Mouse (Mus musculus) embryonic facial prominence, embryonic 14.5 days (tissue): ENCODE measurements around the gene Atf7. TPM values are rescaled to one million over a fixed set of nuclear protein-coding genes. Genes with fewer than 3 reads are reported as not detected.

ENCODE experiments used
- ATAC-seq: fragments of 200-750 bp; cut with Nextera tagmentation; 2 replicates; pipeline ENCODE4 v1.8.0; 2017; ENCODE audit warnings: low read depth, moderate number of reproducible peaks, moderate TSS enrichment
- DNase-seq: peaks from one replicate; pipeline ENCODE4 v3.0.0-alpha.2; 2015; ENCODE audit warnings: low spot score
- H3K27ac ChIP-seq: fragments of 300-500 bp; sonication (generic); replicated peaks from 2 replicates; pipeline ENCODE4 v1.5.1; 2014; ENCODE audit warnings: low read depth, mild to moderate bottlenecking, low read length, moderate library complexity
- H3K27me3 ChIP-seq: fragments of 300-500 bp; sonication (generic); replicated peaks from 2 replicates; pipeline ENCODE4 v1.6.1; 2014; ENCODE audit warnings: low read length; ENCODE audit not compliant: control insufficient read depth, insufficient read depth
- H3K36me3 ChIP-seq: fragments of 300-500 bp; sonication (generic); 2 replicates; pipeline ENCODE4 v1.6.1; 2014; ENCODE audit warnings: low read length, mixed read lengths; ENCODE audit not compliant: control insufficient read depth, insufficient read depth
- H3K4me1 ChIP-seq: fragments of 300-500 bp; sonication (generic); 2 replicates; pipeline ENCODE4 v1.6.1; 2014; ENCODE audit warnings: antibody characterized with exemption, low read length; ENCODE audit not compliant: control insufficient read depth, insufficient read depth
- H3K4me2 ChIP-seq: fragments of 300-500 bp; sonication (generic); 2 replicates; pipeline ENCODE4 v1.6.1; 2014; ENCODE audit warnings: low read depth, mild to moderate bottlenecking, low read length, moderate library complexity, mixed read lengths
- H3K4me3 ChIP-seq: fragments of 300-500 bp; sonication (generic); 2 replicates; pipeline ENCODE4 v1.5.1; 2014; ENCODE audit warnings: low read depth, mild to moderate bottlenecking, low read length
- H3K9ac ChIP-seq: fragments of 300-500 bp; sonication (generic); 2 replicates; pipeline ENCODE4 v1.6.1; 2014; ENCODE audit warnings: low read depth, mild to moderate bottlenecking, low read length, moderate library complexity, mixed read lengths
- H3K9me3 ChIP-seq: fragments of 300-500 bp; sonication (generic); 2 replicates; pipeline ENCODE4 v1.6.1; 2016; ENCODE audit warnings: low read length; ENCODE audit not compliant: control insufficient read depth
- WGBS: fragments of 180-500 bp; shearing (Covaris S2); extraction: QIAGEN DNeasy Blood & Tissue Kit; methylation state at CpG from one replicate; pipeline ENCODE4 v1.1.7; 2014; 5-methylcytosine and 5-hydroxymethylcytosine counted together
- polyA plus RNA-seq: library from polyadenylated mRNA; unstranded; fragments of >200 nt; fragmentation: Nextera tagmentation; extraction: Ambion mirVana; gene quantifications from 2 replicates; pipeline ENCODE4 v1.2.1, GENCODE M21; 2014

Atf7 gene
- polyA plus RNA-seq, 1 experiment from 2014 or later, result 43.8 TPM

DNA sequence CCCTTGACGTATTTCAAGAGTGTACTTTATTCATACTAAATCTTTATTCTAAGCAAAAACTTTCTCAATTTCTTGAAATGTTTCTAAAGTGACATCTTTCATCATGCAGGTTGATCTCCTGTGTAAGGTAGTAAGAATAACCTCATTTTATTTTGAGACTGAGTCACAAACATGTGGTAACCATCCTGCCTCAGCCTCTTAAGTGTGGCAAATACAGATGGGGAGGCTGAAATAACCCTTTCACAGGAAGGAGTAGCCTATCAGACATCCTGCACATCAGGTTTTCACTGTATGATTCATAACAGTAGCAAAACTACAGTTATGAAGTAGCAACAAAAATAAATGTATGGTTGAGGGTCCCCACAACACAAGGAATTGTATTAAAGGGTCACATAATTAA lies 69.7 kb downstream of the Atf7 start:
- H3K9ac ChIP-seq, result no peak overlapping the region
- H3K4me1 ChIP-seq, result no peaks in the 10 kb centered on the region
- no peaks in the 10 kb centered on the region for H3K9me3 ChIP-seq
- H3K27me3 ChIP-seq, result no peaks in the 10 kb centered on the region
- no peak for DNase-seq
- no peak overlapping the region for H3K4me3 ChIP-seq
- 98% methylated on average over 1 of the region's 1 CpGs for WGBS
- H3K4me2 ChIP-seq, result no peak overlapping the region
- ATAC-seq, result no peak
- H3K27ac ChIP-seq, result no peak overlapping the region
- H3K36me3 ChIP-seq, result peaks cover 72% of the 10 kb centered on the region

DNA sequence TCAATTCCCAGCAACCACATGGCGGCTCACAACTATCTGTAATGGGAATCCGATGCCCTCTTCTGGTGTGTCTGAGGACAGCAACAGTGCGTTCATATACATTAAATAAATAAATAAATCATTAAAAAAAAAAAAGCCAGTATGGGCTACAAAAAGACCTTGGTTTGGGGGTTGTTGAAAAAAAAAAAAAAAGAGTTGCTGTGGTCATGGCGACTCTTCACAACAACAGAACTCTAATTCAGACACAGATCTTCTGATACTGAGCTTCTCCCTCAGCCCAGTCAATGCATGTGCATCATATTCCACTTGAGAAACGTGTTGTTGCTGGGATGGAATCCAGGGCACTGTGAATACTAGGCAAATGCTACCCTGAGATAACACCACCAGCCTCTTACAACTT lies 72.7 kb downstream of the Atf7 start:
- ATAC-seq, result no peak
- WGBS, result 95% methylated on average over 5 of the region's 5 CpGs
- no peak overlapping the region for H3K9ac ChIP-seq

DNA sequence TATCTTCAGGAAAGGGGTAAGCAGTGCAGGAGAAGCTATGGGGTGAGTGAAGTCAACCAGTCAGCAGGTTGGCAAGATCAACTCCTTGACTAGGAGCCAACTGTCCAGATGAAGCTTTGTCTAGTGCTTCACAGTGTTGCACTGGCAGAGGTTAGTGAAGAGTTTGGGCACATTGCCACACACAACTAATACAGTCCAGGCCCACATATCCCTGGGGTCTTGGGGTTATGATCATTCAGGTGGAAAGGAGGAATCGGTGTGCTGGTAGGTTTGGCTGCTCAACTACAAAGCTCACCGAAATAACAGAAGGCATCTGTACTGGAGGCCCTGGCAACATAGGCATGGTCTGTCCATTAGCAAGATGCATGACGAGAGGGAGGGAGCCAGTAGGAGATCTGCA lies 77.8 kb downstream of the Atf7 start:
- DNase-seq (no peak), ATAC-seq (no peak)
- Histone ChIP-seq H3K27ac (no peak overlapping the region), H3K4me2 (no peak overlapping the region), H3K4me3 (no peak overlapping the region), H3K4me1 (no peaks in the 10 kb centered on the region), H3K27me3 (no peaks in the 10 kb centered on the region), H3K36me3 (peaks cover 74% of the 10 kb centered on the region), H3K9me3 (no peaks in the 10 kb centered on the region), H3K9ac (no peak overlapping the region)
- WGBS, result 87% methylated on average over 3 of the region's 3 CpGs

More for the DNA sequence above, 72.7 kb downstream of the Atf7 start:
- Histone ChIP-seq H3K27me3 (no peaks in the 10 kb centered on the region), H3K4me2 (no peak overlapping the region), H3K36me3 (peaks cover 75% of the 10 kb centered on the region), H3K4me1 (no peaks in the 10 kb centered on the region), H3K4me3 (no peak overlapping the region), H3K9me3 (no peaks in the 10 kb centered on the region), H3K27ac (no peak overlapping the region)
- DNase-seq, result no peak

DNA sequence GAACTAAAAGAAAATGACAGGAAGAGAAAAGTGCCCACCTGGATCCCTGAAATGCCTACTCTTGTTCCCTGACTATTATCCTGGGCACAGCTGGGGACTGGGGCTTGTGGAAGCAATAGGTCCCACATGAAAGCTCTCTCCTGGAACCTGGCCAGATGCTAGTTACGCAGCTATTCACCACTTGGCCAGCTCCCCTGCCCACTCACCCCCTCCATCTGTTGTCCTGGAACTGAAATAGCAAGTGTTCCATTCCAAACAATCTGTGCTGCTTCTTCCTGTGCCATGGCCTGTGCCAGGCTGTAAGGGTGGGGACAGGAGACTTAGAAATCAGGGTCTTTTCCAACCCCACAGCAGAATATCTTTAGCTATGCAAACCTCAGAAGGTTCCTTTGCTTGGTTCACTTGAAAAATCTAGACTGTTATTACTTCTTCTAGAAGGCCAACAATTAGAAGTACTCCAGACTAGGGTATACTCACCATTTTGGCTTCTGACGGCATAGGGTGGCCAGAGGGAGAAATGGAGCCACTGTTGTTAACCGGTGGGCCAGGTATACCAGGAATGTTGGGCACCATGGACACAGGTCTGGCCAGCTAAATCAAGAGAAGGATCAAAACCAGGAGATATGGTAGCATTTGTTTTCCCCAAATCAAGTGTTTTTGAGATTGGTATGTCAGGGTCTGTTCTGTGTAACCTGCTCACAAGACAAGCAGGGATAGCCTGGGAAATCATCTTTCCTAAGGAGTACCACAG lies 78.4 kb downstream of the Atf7 start:
- Histone ChIP-seq H3K9me3 (no peaks in the 10 kb centered on the region), H3K9ac (no peak overlapping the region), H3K4me2 (no peak overlapping the region), H3K36me3 (peaks cover 74% of the 10 kb centered on the region), H3K27me3 (no peaks in the 10 kb centered on the region), H3K4me1 (no peaks in the 10 kb centered on the region), H3K27ac (no peak overlapping the region), H3K4me3 (no peak overlapping the region)
- WGBS, result 84% methylated on average over 3 of the region's 3 CpGs
- DNase-seq (peak; percentile 77), ATAC-seq (peak; percentile 63; the same call in 1 of the 2 replicates)

DNA sequence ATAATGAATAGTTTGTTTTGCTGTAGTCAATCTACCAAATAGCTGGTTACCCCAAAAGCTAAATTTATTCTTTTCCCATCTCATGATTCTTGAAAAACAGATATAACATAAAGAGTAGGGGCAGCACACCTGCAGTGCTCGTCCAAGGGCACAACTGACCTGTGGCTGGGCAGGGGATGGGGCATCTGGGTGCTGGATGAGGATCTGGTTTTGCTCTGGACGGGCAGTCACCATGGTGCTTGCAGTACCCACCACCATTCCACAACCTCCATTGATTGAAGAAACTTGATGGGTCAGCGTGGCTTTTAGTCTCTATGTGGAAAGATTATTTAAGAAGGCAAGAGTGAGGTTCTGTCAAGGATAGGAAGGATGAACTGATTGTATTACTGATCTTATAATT lies 79.0 kb downstream of the Atf7 start:
- Histone ChIP-seq H3K4me3 (no peak overlapping the region), H3K27ac (no peak overlapping the region), H3K27me3 (no peaks in the 10 kb centered on the region), H3K36me3 (peaks cover 74% of the 10 kb centered on the region), H3K4me2 (no peak overlapping the region), H3K4me1 (no peaks in the 10 kb centered on the region), H3K9ac (no peak overlapping the region), H3K9me3 (no peaks in the 10 kb centered on the region)
- DNase-seq, result no peak
- 88% methylated on average over 3 of the region's 3 CpGs for WGBS
- no peak for ATAC-seq

DNA sequence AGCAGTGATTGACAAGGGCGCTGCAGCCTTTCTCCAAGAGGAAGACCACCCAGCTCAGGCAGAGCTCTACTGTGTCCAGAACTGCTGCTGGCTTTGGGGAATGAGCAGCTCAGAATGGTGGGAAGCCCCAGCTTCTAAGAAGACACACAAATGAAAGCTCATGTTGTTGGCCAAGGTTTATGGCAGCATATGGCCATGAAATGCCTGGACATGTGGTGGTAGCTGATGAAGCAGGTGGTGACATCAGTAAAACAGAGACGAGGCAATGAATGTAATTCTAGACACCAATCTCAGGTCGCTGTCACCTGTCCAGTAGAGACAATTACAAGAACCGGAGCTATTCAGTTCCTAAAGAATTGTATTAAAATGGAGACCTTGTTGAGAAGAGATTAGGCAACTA lies 80.5 kb downstream of the Atf7 start:
- no peak overlapping the region for H3K9ac ChIP-seq
- H3K4me2 ChIP-seq, result no peak overlapping the region
- 93% methylated on average over 4 of the region's 4 CpGs for WGBS
- H3K27me3 ChIP-seq, result no peaks in the 10 kb centered on the region
- DNase-seq (no peak), ATAC-seq (no peak)
- H3K9me3 ChIP-seq, result no peaks in the 10 kb centered on the region
- no peak overlapping the region for H3K4me3 ChIP-seq
- H3K4me1 ChIP-seq, result no peaks in the 10 kb centered on the region
- peaks cover 83% of the 10 kb centered on the region for H3K36me3 ChIP-seq
- no peak overlapping the region for H3K27ac ChIP-seq

DNA sequence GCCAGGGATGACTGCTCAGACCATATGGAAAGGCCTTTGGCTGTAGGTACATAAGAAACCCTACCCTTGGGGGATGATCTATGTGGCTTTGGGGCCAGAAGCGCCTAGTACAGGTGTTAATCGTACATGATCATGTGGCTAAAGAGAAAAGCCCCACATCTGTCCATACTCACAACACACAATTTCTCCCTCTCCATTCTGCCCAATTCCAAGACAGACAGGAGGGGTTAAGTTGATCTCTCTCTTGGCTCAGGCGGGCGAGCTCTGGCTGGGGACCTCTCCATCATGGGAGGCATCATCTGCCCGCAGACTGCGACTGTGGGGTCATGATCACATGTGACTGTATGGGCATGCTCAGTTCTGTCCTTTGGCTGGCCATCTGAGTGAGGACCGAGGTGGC lies 91.3 kb downstream of the Atf7 start:
- DNase-seq, result no peak
- H3K27me3 ChIP-seq, result no peaks in the 10 kb centered on the region
- no peaks in the 10 kb centered on the region for H3K4me1 ChIP-seq
- peaks cover 83% of the 10 kb centered on the region for H3K36me3 ChIP-seq
- ATAC-seq, result no peak
- H3K4me3 ChIP-seq, result no peak overlapping the region
- no peak overlapping the region for H3K9ac ChIP-seq
- H3K27ac ChIP-seq, result no peak overlapping the region
- 92% methylated on average over 7 of the region's 7 CpGs for WGBS
- no peak overlapping the region for H3K4me2 ChIP-seq
- H3K9me3 ChIP-seq, result no peaks in the 10 kb centered on the region

DNA sequence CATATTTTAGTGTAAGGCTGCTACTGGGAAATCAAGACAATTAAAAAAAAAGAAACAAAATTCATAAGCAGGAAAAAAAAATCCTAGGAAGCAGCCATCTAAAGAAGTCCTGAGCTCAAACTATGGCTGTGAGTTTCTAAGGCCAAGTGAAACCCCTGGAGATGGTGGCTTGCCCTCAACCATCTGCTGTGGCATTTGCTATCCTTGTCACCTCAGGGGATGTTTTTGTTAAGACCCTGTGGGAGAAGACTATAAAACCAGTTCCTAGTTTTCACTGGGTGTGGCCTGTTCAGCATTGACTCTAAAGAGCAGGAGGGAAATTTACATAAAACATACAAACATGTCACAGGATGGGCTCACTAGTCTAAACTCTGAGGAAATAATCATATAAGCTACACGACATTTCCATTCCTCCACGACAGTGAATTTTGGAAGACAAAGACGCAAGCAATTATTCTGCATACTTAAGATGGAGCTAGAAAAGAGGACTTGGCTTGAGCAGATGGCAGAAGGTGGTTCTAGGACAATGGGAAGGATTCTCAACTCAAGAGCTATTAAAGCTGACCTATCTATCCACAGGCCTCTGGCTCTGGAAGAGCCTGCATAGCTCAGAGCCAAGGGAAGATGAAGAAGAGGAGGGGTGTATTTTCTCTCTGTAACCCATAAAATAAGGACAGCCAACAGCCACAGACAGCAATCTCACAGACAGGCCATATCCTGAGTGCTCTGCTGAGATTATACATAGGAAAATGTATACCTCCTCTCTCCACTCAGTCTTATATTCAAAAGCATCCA lies 93.0 kb downstream of the Atf7 start:
- Histone ChIP-seq H3K4me1 (no peaks in the 10 kb centered on the region), H3K27ac (no peak overlapping the region), H3K4me3 (no peak overlapping the region), H3K36me3 (peaks cover 91% of the 10 kb centered on the region), H3K27me3 (no peaks in the 10 kb centered on the region), H3K4me2 (no peak overlapping the region), H3K9ac (no peak overlapping the region), H3K9me3 (no peaks in the 10 kb centered on the region)
- no peak for ATAC-seq
- WGBS, result 94% methylated on average over 3 of the region's 3 CpGs
- DNase-seq, result no peak
